Mouse (Mus musculus) bone marrow macrophage, adult 2 months (primary cell): ENCODE data around the gene Fcrl5.

Experiments
- CTCF ChIP-seq: IDR thresholded peaks from 2 replicates; pipeline ENCODE4 v1.5.1; 2012; ENCODE audit warnings: low read depth, mild to moderate bottlenecking, low read length, moderate library complexity
- POLR2A ChIP-seq: IDR thresholded peaks from 2 replicates; pipeline ENCODE4 v1.6.1; 2012; ENCODE audit warnings: mild to moderate bottlenecking, low read depth, low read length, borderline replicate concordance

GRCm38 (mm10) chr3:87504749-87505425 is 69.3 kb downstream of the Fcrl5 start:
- TF ChIP-seq POLR2A (no peak), CTCF (no peak)
